Mouse (Mus musculus) right cerebral cortex, postnatal 25 days (tissue): ENCODE measurements around the gene Galnt9.

Experiments used
- DNase-seq: peaks from one replicate; pipeline ENCODE4 v3.0.0; 2022

The Galnt9 gene

GRCm38 (mm10) chr5:110594465-110594864, 50.3 kb downstream of the Galnt9 start:
- DNase-seq, result peak; percentile 33

DNA sequence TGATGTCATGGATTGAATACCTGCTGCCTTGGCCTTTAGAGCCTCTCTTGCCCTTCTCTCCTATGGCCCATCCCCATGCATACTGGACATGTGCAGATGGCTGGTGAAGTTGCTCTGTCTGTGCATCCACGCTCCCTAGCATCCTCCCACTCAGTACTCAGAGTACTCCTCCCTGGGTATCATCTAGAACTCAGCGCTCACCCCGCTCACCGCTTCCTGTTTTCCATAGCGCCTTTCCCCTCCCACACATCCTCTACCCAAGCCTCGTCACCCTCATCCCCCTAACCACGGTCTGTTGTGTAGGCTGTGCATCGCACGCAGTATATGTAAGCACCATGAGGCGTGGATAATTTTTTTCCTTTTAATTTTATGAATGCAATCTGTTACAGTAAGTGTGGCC, 51.2 kb downstream of the Galnt9 start:
- peak; percentile 66 for DNase-seq

GRCm38 (mm10) chr5:110596086-110596780, 52.1 kb downstream of the Galnt9 start:
- no peak for DNase-seq

GRCm38 (mm10) chr5:110597502-110597901, 53.3 kb downstream of the Galnt9 start:
- DNase-seq, result no peak

DNA sequence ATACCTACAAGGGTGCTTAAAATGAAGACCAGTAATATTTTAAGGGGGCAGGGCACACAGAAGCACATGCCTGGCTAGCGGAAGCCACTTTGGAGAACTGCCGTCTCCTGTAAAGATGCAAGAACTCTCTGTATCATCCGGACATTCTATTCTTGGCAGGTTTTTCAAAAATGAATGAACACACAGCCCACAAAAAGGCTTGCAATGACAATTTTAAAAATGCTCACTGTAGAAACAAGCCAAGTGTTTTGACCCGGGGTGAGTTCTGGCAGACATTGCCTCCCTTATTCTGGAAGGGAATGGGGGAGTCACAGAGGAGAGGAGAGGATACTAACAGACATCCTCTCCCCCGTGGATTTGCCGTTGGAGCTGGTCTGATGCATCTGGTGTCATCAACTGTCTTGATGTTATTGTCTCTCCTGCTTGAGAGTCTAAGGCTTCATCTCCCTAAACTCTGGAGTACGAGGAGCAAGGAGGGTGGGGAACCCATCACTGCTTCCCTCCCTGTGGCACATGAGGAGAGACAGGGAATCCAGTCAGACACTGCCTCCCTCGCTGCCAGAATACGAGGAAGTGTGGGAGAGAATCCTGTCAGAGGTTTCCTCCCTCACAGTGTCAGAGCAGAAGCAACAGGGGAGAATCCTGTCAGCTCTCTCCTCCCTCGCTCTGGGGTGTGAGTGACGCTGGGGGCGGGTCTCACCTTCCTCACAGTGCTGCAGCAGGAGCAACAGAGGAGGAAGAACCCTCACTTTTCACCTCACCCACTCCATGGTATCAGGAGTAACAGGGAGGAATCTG, 54.3 kb downstream of the Galnt9 start:
- peak; percentile 61 for DNase-seq

DNA sequence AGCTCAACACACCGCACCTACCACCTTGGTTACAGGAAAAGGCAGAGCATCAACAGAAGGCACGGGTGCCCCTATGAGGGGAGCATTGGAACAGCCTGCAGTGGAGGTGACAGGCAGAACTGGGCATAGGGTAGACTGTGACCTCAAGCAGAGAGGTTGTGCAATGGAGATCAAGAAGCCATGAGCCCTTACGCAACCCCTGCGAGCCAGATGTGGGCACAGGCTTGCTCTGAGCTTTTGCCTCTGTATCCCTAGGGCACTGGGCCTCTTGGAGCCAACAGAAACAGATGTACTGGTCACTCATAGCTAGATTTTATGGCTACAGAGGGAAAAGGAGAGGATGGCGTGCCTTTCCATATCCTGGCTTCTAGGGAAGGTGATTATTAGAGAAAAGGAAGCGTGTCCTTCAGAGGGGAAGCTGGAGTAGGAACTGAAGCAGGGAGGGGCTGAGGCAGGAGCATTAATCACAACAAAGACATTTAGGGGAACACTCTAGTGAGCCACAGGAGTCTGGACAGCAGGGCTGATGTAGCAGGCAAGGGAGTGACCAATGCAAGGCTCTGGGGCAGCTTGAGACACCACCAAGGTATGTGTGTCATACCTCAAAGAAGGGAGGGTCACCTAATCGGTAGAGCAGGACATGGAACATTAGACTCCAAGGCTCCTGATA, 59.0 kb downstream of the Galnt9 start:
- DNase-seq, result no peak

DNA sequence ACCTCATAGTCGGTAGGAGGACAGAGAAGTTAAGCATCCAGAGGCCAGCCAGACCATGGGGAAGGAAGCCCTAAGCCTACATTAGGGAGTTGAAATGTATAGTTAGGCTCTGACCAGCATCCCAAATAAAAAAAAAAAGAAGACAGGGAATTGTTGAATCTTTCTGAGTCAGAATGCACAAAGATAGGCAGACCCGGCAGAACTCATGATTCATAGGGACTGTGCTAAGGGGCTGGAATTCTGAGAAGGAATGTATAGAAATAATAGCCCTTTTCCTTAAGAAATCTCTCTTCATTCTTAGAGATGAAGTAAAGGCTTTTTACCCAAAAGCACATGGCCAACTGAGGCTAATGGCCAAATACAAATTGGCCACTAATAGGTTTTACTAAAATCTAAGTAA, 60.2 kb downstream of the Galnt9 start:
- DNase-seq, result no peak

DNA sequence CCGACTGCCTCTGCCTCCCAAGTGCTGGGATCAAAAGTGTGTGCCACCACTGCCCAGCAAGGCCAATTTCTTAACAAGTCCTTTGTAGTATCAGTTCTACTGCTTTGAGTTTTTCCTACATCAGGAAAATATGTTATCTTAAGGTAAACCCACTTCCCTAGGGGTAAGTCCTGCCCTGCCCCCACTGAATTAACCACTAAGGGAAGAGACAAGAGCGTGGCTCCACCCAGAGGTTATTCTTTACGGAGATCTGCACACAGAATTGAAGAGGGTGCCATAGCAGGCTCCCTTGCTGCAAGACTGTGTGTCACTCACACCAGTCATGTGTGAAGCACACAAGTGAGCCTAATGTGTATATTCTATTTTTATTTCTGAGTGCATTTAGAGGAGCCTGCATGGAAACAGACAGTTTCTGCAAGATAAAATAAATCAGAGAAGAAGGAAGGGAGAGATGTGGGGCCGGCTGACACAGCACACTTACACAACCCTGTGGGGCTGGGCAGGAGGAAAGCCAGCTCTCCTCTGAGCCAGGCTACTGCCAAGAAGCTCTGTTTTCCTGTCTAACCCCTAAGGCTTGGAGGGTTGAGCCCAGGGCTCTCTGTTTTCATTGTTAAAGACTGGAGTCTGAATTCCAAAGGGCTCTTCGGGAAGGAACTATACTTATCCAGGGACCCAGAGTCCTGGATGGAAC, 61.5 kb downstream of the Galnt9 start:
- no peak for DNase-seq

- DNase-seq, result no peak
These were observed 63.6 kb downstream of the Galnt9 start for GRCm38 (mm10) chr5:110607767-110608166.

- DNase-seq, result no peak
These were observed 64.2 kb downstream of the Galnt9 start for GRCm38 (mm10) chr5:110608336-110608735.

DNA sequence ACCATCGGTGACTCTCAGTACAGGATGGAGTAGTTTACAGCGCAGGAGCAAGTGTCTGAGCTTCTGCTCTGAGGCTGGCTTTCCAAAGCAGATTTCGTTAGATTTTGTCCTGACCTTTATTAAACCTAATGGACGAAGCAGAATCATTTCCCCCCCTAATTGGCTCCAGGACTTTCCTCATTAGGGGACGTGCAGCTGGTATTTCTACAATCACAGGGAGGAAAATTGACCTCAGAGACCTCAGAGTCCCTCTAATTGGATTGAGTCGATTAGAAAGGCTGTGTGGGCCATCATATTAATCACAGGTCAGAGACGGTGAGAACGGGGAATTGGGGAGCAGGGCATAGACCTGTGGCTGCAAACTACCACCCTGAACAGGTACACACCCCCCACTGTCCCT, 64.8 kb downstream of the Galnt9 start:
- no peak for DNase-seq

GRCm38 (mm10) chr5:110609425-110609824, 65.3 kb downstream of the Galnt9 start:
- DNase-seq, result no peak

DNA sequence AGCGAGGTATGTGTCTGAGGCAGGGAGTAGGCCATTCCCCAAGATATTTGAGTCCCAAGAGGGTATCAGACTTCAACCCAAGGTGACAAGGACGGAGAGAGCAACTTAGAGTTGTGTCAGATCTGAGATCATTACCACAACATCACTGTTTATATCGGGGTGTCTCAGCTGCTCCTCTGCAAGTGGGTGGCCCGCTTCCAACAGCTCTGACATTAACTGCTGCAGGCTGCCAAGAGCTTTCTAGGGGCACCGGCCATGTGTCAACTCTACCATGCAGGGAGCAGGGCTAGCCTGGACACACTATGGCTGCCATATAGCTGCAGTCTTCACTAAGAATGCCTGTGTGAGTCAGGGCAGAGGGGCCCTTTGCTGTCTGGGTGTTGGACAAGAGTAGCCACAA, 65.7 kb downstream of the Galnt9 start:
- DNase-seq, result no peak

GRCm38 (mm10) chr5:110610484-110610883, 66.3 kb downstream of the Galnt9 start:
- no peak for DNase-seq

DNA sequence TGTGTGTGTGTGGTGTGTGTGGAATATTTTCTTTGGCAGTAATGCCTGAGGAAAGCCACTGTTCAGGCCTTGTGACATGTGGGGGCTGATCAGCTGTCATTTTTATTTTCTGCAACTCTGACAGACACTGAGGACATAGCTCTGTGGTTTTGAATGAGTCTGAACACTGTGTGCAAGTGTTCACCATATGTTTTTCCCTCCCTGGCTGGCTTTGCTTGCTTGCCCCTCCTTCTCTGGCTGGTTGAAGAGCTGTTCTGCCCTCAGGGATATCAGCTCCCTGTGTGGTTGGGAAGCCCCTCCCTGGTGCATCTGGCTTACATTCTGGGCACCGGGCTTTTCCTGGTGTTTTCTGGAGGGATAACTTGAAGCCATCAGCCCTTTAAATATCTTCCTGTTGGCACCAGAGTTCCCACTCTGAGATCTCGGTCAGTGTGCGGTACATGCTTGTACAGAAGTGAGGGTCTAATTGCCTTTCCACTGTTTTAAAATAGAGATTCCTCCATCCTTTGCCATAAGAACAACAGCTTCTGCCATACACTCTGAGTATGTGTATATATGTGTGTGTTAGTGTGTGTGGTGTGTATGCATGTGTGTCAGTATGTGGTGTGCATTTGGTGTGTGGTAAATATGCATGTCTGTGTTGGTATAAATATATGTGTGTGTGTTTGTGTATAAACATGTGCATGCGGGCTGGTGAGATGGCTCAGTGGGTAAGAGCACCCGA, 67.4 kb downstream of the Galnt9 start:
- DNase-seq, result no peak

- no peak for DNase-seq
These were observed 75.1 kb downstream of the Galnt9 start for GRCm38 (mm10) chr5:110619226-110619625.

DNA sequence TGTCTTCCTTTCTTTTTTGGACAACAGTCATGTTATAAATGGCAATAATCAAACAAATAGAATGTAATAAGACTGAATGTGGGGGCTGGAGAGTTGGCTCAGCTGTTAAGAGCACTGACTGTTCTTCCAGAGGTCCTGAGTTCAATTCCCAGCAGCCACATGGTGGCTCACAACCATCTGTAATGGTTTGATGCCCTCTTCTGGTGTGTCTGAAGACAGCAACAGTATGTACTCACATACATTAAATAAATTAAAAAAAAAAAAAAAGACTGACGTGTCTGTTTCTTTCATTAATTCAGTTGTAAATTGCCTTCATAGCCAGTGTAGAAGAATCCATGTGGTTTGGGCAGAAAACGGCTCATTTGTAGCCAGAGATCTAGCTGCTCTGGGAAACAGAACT, 80.2 kb downstream of the Galnt9 start:
- no peak for DNase-seq

GRCm38 (mm10) chr5:110627351-110627750, 83.2 kb downstream of the Galnt9 start:
- DNase-seq, result no peak

GRCm38 (mm10) chr5:110628156-110628555, 84.0 kb downstream of the Galnt9 start:
- DNase-seq, result no peak

DNA sequence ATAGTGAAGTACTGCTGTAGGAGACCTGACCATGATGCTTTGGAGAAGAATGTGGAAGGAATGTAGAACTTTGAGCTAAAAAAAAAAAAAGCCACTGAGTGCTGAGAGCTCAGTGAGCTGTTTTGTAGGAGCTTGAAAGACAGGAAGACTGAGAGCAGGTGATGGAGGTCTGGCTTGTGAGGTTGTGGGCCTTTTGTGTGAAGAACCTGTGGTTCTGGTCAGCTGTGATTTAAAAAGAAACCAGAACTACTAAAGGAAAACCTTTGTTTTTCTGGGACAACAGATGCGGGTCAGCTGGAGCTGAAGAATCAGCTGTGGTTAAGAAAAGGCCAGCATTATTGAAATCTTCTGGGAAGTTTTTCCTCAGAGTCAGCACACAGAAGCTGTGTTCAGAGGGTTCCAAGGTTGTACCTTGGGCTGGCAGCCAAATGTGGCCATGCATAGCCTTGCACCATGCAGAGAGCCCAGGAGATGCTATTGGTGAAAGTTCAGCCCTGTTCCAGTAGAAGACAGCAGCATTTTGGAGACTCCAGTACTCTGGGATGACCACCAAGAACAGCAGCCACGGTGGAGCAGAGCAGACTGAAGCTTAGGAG, 85.5 kb downstream of the Galnt9 start:
- no peak for DNase-seq

- DNase-seq, result no peak
These were observed 92.0 kb downstream of the Galnt9 start for GRCm38 (mm10) chr5:110635951-110636707.
